Mouse (Mus musculus) forebrain, embryonic 11.5 days (tissue): ENCODE measurements around the gene Gm49395. TPM values are rescaled to one million over a fixed set of nuclear protein-coding genes. Genes with fewer than 3 reads are reported as not detected.
A peak's percentile ranks its signal among the peaks of the same experiment; 100 is the strongest.

ENCODE experiments used
- ATAC-seq: fragments of 200-750 bp; cut with Nextera tagmentation; replicated peaks from 2 replicates; pipeline ENCODE4 v1.8.0; 2017; ENCODE audit warnings: moderate TSS enrichment; ENCODE audit not compliant: low FRiP score
- DNase-seq: peaks from one replicate; pipeline ENCODE4 v3.0.0-alpha.2; 2017; ENCODE audit warnings: low spot score
- H3K27ac ChIP-seq: fragments of 300-500 bp; sonication (generic); 2 replicates; pipeline ENCODE4 v1.5.1; 2014; ENCODE audit warnings: low read depth, low read length
- H3K27me3 ChIP-seq: fragments of 300-500 bp; sonication (generic); 2 replicates; pipeline ENCODE4 v1.6.1; 2014; ENCODE audit warnings: mild to moderate bottlenecking, low read length, mixed read lengths; ENCODE audit not compliant: control insufficient read depth, insufficient read depth
- H3K36me3 ChIP-seq: fragments of 300-500 bp; sonication (generic); 2 replicates; pipeline ENCODE4 v1.6.1; 2014; ENCODE audit warnings: mild to moderate bottlenecking, low read length, moderate library complexity, mixed read lengths; ENCODE audit not compliant: control insufficient read depth, insufficient read depth
- H3K4me1 ChIP-seq: fragments of 300-500 bp; sonication (generic); replicated peaks from 2 replicates; pipeline ENCODE4 v1.6.1; 2014; ENCODE audit warnings: low read length, mixed read lengths; ENCODE audit not compliant: control insufficient read depth, insufficient read depth
- H3K4me2 ChIP-seq: fragments of 300-500 bp; sonication (generic); 2 replicates; pipeline ENCODE4 v1.6.1; 2014; ENCODE audit warnings: low read depth, mild to moderate bottlenecking, low read length, moderate library complexity, mixed read lengths; ENCODE audit not compliant: severe bottlenecking
- H3K4me3 ChIP-seq: fragments of 300-500 bp; sonication (generic); 2 replicates; pipeline ENCODE4 v1.5.1; 2014; ENCODE audit warnings: low read depth, low read length
- H3K9ac ChIP-seq: fragments of 300-500 bp; sonication (generic); 2 replicates; pipeline ENCODE4 v1.6.1; 2014; ENCODE audit warnings: low read length
- H3K9me3 ChIP-seq: fragments of 300-500 bp; sonication (generic); 2 replicates; pipeline ENCODE4 v1.6.1; 2016; ENCODE audit warnings: low read length, mixed read lengths; ENCODE audit not compliant: control insufficient read depth
- WGBS: fragments of 180-500 bp; shearing (Covaris S2); extraction: QIAGEN DNeasy Blood & Tissue Kit; methylation state at CpG from one replicate; pipeline ENCODE4 v1.1.7; 2014; 5-methylcytosine and 5-hydroxymethylcytosine counted together
- polyA plus RNA-seq: library from polyadenylated mRNA; unstranded; fragments of >200 nt; fragmentation: Nextera tagmentation; extraction: Ambion mirVana; gene quantifications from 2 replicates; pipeline ENCODE4 v1.2.1, GENCODE M21; 2014

The Gm49395 gene
- polyA plus RNA-seq, 1 experiment from 2014 or later, result 4.4 TPM

DNA sequence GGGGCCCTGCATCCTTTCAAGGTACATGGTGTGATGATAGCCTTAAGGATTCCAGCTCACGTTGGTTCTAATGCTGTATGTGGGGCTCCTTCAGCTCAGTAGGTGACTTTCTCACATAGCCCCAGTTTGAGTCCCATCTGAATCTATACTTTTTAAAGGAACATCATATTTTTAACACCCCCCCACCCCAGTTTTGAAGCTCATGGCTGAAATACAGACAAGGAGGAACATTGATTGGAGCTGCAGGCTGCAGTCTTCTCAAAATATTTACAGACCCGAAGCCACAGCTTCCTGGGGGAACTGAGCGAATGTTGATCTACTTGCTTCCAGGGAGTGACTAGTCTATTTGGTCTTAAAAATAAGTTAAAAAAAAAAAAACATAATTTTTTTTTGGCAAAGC is 98.9 kb downstream of the Gm49395 start:
- WGBS, result 86% methylated on average over 3 of the region's 3 CpGs
- Histone ChIP-seq H3K9ac (no peak overlapping the region), H3K36me3 (no peaks in the 10 kb centered on the region), H3K4me1 (0 out of 2 replicates have a peak, but pooled peaks cover 3% of the 10 kb centered on the region), H3K27ac (no peak overlapping the region), H3K4me2 (no peak overlapping the region), H3K4me3 (no peak overlapping the region), H3K27me3 (no peaks in the 10 kb centered on the region), H3K9me3 (no peaks in the 10 kb centered on the region)
- DNase-seq, result no peak
- ATAC-seq, result no peak

GRCm38 (mm10) chr13:115002155-115002554 is 99.6 kb downstream of the Gm49395 start:
- no peak overlapping the region for H3K4me3 ChIP-seq
- H3K36me3 ChIP-seq, result no peaks in the 10 kb centered on the region
- H3K27me3 ChIP-seq, result no peaks in the 10 kb centered on the region
- no peak overlapping the region for H3K9ac ChIP-seq
- no peak for DNase-seq
- H3K4me1 ChIP-seq, result 0 out of 2 replicates have a peak, but pooled peaks cover 3% of the 10 kb centered on the region
- ATAC-seq, result no peak
- WGBS, result 89% methylated on average over 5 of the region's 5 CpGs
- no peak overlapping the region for H3K4me2 ChIP-seq
- H3K27ac ChIP-seq, result no peak overlapping the region
- H3K9me3 ChIP-seq, result no peaks in the 10 kb centered on the region

- DNase-seq (no peak), ATAC-seq (no peak)
- WGBS, result 88% methylated on average over 4 of the region's 4 CpGs
- Histone ChIP-seq H3K36me3 (no peaks in the 10 kb centered on the region), H3K4me2 (no peak overlapping the region), H3K9me3 (no peaks in the 10 kb centered on the region), H3K4me1 (no peaks in the 10 kb centered on the region), H3K9ac (no peak overlapping the region), H3K4me3 (no peak overlapping the region), H3K27ac (no peak overlapping the region), H3K27me3 (no peaks in the 10 kb centered on the region)
These were observed 102.1 kb downstream of the Gm49395 start for GRCm38 (mm10) chr13:114999582-114999981.

DNA sequence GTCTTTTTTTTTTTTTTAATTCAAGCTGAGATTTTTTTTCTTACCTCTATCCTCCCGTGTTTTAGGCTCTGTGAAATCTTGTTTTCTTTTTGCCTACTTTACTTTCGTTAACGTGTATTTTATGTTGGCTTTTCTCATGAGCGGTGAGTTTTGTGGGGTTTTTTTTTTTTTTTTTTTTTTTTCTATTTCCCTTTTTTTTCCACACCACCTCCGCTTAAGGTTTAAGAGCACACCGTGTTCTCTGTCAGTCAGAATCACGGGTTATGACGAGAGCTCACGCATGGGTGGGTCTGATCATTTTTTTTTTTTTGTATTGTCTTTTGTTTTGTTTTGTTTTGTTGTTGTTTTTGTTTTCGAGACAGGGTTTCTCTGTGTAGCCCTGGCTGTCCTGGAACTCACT is 103.6 kb downstream of the Gm49395 start:
- WGBS, result 93% methylated on average over 10 of the region's 10 CpGs
- ATAC-seq, result no peak
- Histone ChIP-seq H3K36me3 (no peaks in the 10 kb centered on the region), H3K4me3 (no peak overlapping the region), H3K9me3 (no peaks in the 10 kb centered on the region), H3K9ac (no peak overlapping the region), H3K4me1 (no peaks in the 10 kb centered on the region), H3K27me3 (no peaks in the 10 kb centered on the region), H3K27ac (no peak overlapping the region), H3K4me2 (no peak overlapping the region)
- DNase-seq, result no peak

DNA sequence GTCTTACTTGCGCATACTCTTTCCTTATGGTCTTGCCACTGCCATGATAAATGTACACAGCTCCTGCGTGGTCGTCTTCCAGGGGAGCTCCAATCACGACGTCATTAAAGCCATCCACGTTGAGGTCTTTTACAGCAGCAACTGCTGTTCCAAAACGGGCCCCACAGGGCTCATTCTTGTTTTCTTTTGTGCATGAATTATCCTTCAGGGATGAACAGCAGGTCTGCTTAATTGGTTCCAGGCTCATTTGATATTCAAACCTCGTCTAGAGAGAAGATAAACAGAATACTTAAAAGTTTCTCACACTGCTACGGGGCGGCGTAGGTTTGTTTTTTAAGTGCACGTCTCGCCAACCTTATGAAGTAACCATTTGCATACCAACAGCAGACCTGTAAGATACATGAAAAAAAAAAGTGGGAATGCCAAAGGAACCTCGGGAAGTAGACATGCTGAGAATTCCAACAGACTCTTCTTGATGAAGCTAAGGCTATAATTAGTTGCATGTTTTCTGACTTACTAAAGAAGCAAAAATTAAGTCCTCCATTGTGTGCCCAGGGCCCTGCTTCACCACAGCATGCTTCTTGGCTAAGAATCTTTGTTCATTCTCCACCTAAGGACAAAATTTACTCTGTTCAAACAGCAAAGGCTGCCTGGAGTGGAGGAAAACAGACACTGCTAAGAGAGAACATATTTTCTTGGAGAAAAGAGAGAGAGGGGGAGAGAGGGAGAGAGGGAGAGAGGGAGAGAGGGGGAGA is 109.3 kb downstream of the Gm49395 start:
- ATAC-seq (peak; percentile 92), DNase-seq (peak; percentile 73)
- Histone ChIP-seq H3K4me2 (peak overlapping the region; percentile 2; the same call in 1 of the 2 replicates), H3K9ac (no peak overlapping the region), H3K4me1 (0 out of 2 replicates have a peak, but pooled peaks cover 4% of the 10 kb centered on the region), H3K36me3 (no peaks in the 10 kb centered on the region), H3K9me3 (no peaks in the 10 kb centered on the region), H3K27ac (peak overlapping the region; percentile 81), H3K27me3 (no peaks in the 10 kb centered on the region), H3K4me3 (no peak overlapping the region)
- 19% methylated on average over 14 of the region's 14 CpGs for WGBS

- no peak overlapping the region for H3K9ac ChIP-seq
- WGBS, result 72% methylated on average over 6 of the region's 6 CpGs
These were observed 114.1 kb downstream of the Gm49395 start for GRCm38 (mm10) chr13:114987668-114988067.

GRCm38 (mm10) chr13:114987161-114987560 is 114.6 kb downstream of the Gm49395 start:
- Histone ChIP-seq H3K9ac (no peak overlapping the region), H3K27ac (no peak overlapping the region), H3K4me3 (no peak overlapping the region), H3K9me3 (no peaks in the 10 kb centered on the region), H3K4me1 (0 out of 2 replicates have a peak, but pooled peaks cover under 1% of the 10 kb centered on the region), H3K4me2 (no peak overlapping the region), H3K27me3 (no peaks in the 10 kb centered on the region), H3K36me3 (no peaks in the 10 kb centered on the region)
- WGBS, result 90% methylated on average over 2 of the region's 2 CpGs
- DNase-seq (no peak), ATAC-seq (no peak)

More at GRCm38 (mm10) chr13:114987668-114988067, 114.1 kb downstream of the Gm49395 start:
- DNase-seq, result no peak
- H3K4me2 ChIP-seq, result no peak overlapping the region
- no peaks in the 10 kb centered on the region for H3K36me3 ChIP-seq
- no peak for ATAC-seq
- H3K4me3 ChIP-seq, result no peak overlapping the region
- no peaks in the 10 kb centered on the region for H3K9me3 ChIP-seq
- no peaks in the 10 kb centered on the region for H3K27me3 ChIP-seq
- 0 out of 2 replicates have a peak, but pooled peaks cover 4% of the 10 kb centered on the region for H3K4me1 ChIP-seq
- H3K27ac ChIP-seq, result no peak overlapping the region
